Mouse (Mus musculus) ES-Bruce4 (cell line): ENCODE measurements around the gene Ccdc73. TPM values are rescaled to one million over a fixed set of nuclear protein-coding genes. Genes with fewer than 3 reads are reported as not detected.
A peak's percentile ranks its signal among the peaks of the same experiment; 100 is the strongest.
"Not testable (repeated sequence)": the region's sequence is repeated elsewhere in the genome, so short reads cannot be mapped to it uniquely, and the experiment has no call there.

ENCODE experiments used
- H3K27ac ChIP-seq: 2 replicates; pipeline ENCODE4 v1.5.1; 2012; ENCODE audit warnings: low read length, inconsistent platforms; ENCODE audit not compliant: insufficient read depth
- H3K27me3 ChIP-seq: 2 replicates; pipeline ENCODE4 v1.6.1; 2012; ENCODE audit warnings: mild to moderate bottlenecking, low read length, inconsistent platforms; ENCODE audit not compliant: control insufficient read depth, poor library complexity, insufficient read depth, severe bottlenecking
- H3K36me3 ChIP-seq: 2 replicates; pipeline ENCODE4 v1.6.1; 2012; ENCODE audit warnings: inconsistent platforms, mild to moderate bottlenecking, low read length, moderate library complexity; ENCODE audit not compliant: control insufficient read depth, poor library complexity, insufficient read depth, severe bottlenecking
- H3K4me1 ChIP-seq: one replicate; pipeline ENCODE4 v1.8.1; 2011; ENCODE audit warnings: low read length; ENCODE audit not compliant: control insufficient read depth, insufficient read depth
- H3K4me3 ChIP-seq: 2 replicates; pipeline ENCODE4 v1.5.1; 2011; ENCODE audit warnings: low read depth, mild to moderate bottlenecking, low read length
- H3K9ac ChIP-seq: 2 replicates; pipeline ENCODE4 v1.6.1; 2012; ENCODE audit warnings: low read depth, mild to moderate bottlenecking, inconsistent platforms; ENCODE audit not compliant: poor library complexity, severe bottlenecking
- H3K9me3 ChIP-seq: replicated peaks from 2 replicates; pipeline ENCODE4 v1.6.1; 2012; ENCODE audit warnings: mild to moderate bottlenecking, low read length, inconsistent platforms; ENCODE audit not compliant: control insufficient read depth, poor library complexity, insufficient read depth, severe bottlenecking
- CTCF ChIP-seq: IDR thresholded peaks from one replicate; pipeline ENCODE4 v1.8.1; 2011; ENCODE audit warnings: low read depth, low read length
- EP300 ChIP-seq: IDR thresholded peaks from 2 replicates; pipeline ENCODE4 v1.6.1; 2011; ENCODE audit warnings: low read depth, low read length; ENCODE audit not compliant: insufficient read depth
- POLR2A ChIP-seq: IDR thresholded peaks from one replicate; pipeline ENCODE4 v1.8.1; 2011; ENCODE audit warnings: low read length; ENCODE audit not compliant: insufficient read depth
- polyA plus RNA-seq: library from polyadenylated mRNA; stranded (reverse); fragments of >200 nt; gene quantifications from 2 replicates; pipeline ENCODE4 v1.2.4, GENCODE M21; 2011; ENCODE audit warnings: low read depth; ENCODE audit not compliant: missing spikeins, insufficient read depth, insufficient read length

The Ccdc73 gene
- polyA plus RNA-seq, 1 experiment = 5.9 TPM

GRCm38 (mm10) chr2:104859060-104859459 lies 8.5 kb upstream of the Ccdc73 start:
- no peak overlapping the region for H3K4me3 ChIP-seq
- TF ChIP-seq CTCF (no peak), EP300 (peak; percentile 56; the same call in 1 of the 2 replicates)
- H3K9me3 ChIP-seq = no peaks in the 10 kb centered on the region
- no peak overlapping the region for H3K27ac ChIP-seq
- peaks cover 3% of the 10 kb centered on the region for H3K4me1 ChIP-seq
- no peaks in the 10 kb centered on the region for H3K36me3 ChIP-seq
- H3K27me3 ChIP-seq = no peaks in the 10 kb centered on the region
- H3K9ac ChIP-seq = no peak overlapping the region

DNA sequence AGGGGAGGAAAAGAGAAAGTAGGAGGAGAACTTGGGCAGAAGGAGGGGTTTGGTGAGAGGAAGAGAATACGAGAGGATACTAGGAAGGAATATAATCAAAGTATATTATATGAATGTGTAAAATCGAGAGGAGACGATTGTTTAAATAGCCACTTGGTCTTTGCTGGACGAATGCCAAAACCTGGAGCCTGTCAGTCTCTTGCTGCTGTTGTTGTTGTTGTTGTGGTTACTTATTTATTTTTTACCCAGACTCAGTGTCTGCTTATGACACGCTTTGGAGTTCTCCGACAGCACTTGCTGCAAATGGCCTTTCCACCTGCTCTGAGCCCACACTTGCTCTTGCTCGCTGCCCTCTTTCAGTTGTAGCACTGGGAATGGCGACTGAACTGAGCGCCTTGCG lies 7.2 kb upstream of the Ccdc73 start:
- TF ChIP-seq EP300 (no peak), CTCF (no peak), POLR2A (no peak)
- no peaks in the 10 kb centered on the region for H3K9me3 ChIP-seq

DNA sequence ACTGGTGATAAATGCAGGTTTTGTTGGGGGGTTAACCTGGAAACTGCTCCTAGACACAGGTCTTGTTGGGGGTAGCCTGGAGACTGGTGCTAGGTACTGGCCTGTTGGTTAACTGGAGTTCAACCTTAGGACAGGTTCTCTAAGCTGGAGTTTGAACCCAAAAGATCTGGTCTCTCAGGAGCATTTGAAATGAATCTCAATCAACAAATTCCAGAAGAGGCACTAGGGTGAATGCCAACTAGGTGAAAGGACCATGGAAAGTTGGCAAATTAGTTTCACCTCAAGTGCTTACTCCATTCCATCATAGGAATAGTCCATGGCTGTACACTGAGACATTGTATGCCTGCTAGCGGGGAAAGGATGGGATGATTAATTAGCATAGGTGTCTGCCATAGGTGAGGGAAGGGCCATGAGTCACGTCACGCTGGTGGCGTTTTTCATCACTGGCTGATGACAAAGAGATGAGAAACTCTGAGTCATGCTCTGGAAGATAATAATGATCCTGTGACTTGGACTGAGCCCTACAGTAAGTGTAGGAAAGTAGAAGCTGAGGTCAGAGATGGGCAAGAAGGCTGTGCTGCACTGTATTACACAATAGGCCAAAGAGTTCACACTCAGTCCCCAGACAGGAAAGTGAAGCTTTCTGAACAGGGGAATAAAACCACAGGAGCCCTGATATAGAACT lies 3.3 kb upstream of the Ccdc73 start:
- H3K9me3 ChIP-seq = no peaks in the 10 kb centered on the region
- H3K27ac ChIP-seq = no peak overlapping the region
- H3K9ac ChIP-seq = no peak overlapping the region
- no peaks in the 10 kb centered on the region for H3K27me3 ChIP-seq
- H3K36me3 ChIP-seq = no peaks in the 10 kb centered on the region
- TF ChIP-seq POLR2A (no peak), EP300 (no peak), CTCF (no peak)
- H3K4me3 ChIP-seq = no peak overlapping the region
- H3K4me1 ChIP-seq = no peaks in the 10 kb centered on the region

More for the DNA sequence above, 7.2 kb upstream of the Ccdc73 start:
- H3K4me1 ChIP-seq = no peaks in the 10 kb centered on the region
- no peaks in the 10 kb centered on the region for H3K36me3 ChIP-seq
- no peak overlapping the region for H3K4me3 ChIP-seq
- no peak overlapping the region for H3K27ac ChIP-seq
- H3K9ac ChIP-seq = no peak overlapping the region
- H3K27me3 ChIP-seq = no peaks in the 10 kb centered on the region

GRCm38 (mm10) chr2:104869101-104869500 lies 1.5 kb downstream of the Ccdc73 start:
- no peaks in the 10 kb centered on the region for H3K36me3 ChIP-seq
- H3K4me1 ChIP-seq = no peaks in the 10 kb centered on the region
- no peak overlapping the region for H3K9ac ChIP-seq
- no peak for TF ChIP-seq CTCF
- no peak overlapping the region for H3K27ac ChIP-seq
- H3K9me3 ChIP-seq = no peaks in the 10 kb centered on the region
- no peaks in the 10 kb centered on the region for H3K27me3 ChIP-seq
- no peak overlapping the region for H3K4me3 ChIP-seq

DNA sequence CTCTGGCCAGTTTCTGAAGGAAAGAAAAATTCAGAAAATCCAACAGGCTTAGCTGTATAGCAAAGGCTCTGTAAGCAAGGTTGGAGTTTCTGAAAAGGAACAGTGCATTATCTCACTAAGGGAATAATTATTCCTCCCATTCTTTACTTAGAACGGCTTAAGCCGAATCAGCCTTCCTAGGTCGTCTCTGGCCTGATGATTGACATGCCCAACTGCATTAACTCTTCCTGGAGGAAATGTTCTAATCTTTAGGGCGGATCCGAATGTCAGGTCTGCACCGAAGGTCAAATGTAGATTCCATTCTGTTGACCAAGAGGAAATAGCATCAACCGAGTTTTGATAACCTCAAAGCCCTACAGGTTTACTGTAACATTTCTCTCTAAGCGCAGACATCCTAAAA lies 11.2 kb downstream of the Ccdc73 start:
- H3K36me3 ChIP-seq = no peaks in the 10 kb centered on the region
- H3K4me1 ChIP-seq = no peaks in the 10 kb centered on the region
- TF ChIP-seq POLR2A (no peak), CTCF (no peak), EP300 (no peak)
- no peaks in the 10 kb centered on the region for H3K27me3 ChIP-seq
- H3K4me3 ChIP-seq = no peak overlapping the region
- H3K9ac ChIP-seq = no peak overlapping the region
- no peak overlapping the region for H3K27ac ChIP-seq
- no peaks in the 10 kb centered on the region for H3K9me3 ChIP-seq

- Histone ChIP-seq H3K4me3 (peak overlapping the region; percentile 69), H3K9me3 (no peaks in the 10 kb centered on the region), H3K27ac (peak overlapping the region; percentile 38; the same call in 1 of the 2 replicates), H3K36me3 (no peaks in the 10 kb centered on the region), H3K4me1 (peaks cover 2% of the 10 kb centered on the region), H3K27me3 (no peaks in the 10 kb centered on the region), H3K9ac (peak overlapping the region; percentile 84)
- TF ChIP-seq POLR2A = no peak
- TF ChIP-seq CTCF = no peak
- no peak for TF ChIP-seq EP300
Observed at GRCm38 (mm10) chr2:104886109-104886508, 18.5 kb downstream of the Ccdc73 start.

GRCm38 (mm10) chr2:104887331-104887730 lies 19.7 kb downstream of the Ccdc73 start:
- H3K27ac ChIP-seq, H3K27me3 ChIP-seq, H3K4me1 ChIP-seq, H3K4me3 ChIP-seq, H3K9me3 ChIP-seq, H3K9ac ChIP-seq, H3K36me3 ChIP-seq: not testable (repeated sequence)
